ENCODE assay signal across 15 mouse cellular contexts in genomic region chr5:135606717-135607116, GRCm38 (mm10). TPM values are rescaled to one million over a fixed set of nuclear protein-coding genes. Genes with fewer than 3 reads are reported as not detected.
"Had no signal": no experiment of that assay in that cellular context is flagged by ENCODE, and none has a peak within 500 bp of the region (broad histone marks: within the 10 kb centered on the region; RNA-seq: fewer than 3 reads in every experiment).

No protein-coding gene starts in this region.

RNA-seq across cellular contexts. Expression of gene Ccl24, which starts 33.9 kb away (rescaled TPM):
- total RNA-seq: hematopoietic stem cell, adult 5-6 weeks; layer of hippocampus, adult 2 months; layer of hippocampus, postnatal 10 days; layer of hippocampus, postnatal 36 days had no signal

RNA-seq across cellular contexts. Expression of gene Ccl26, which starts 43.3 kb away (rescaled TPM):
- total RNA-seq: heart, postnatal 10 days; heart, postnatal 14 days; heart, postnatal 25 days; heart, postnatal 36 days; heart, postnatal 4 days; hematopoietic stem cell, adult 5-6 weeks; hindbrain, postnatal 0 days; layer of hippocampus, adult 18-20 months; layer of hippocampus, adult 2 months; layer of hippocampus, adult 8-10 months; layer of hippocampus, postnatal 10 days; layer of hippocampus, postnatal 14 days; layer of hippocampus, postnatal 25 days; layer of hippocampus, postnatal 36 days; left cerebral cortex, adult 18-20 months had no signal
